Mouse (Mus musculus): ENCODE data around the gene Irf2.

The Irf2 gene

GRCm38 (mm10) chr8:46739003-46739949 is at the start of gene Irf2:
Gene Irf2, plus strand, starts transcription at chr8:46739732.
- peak; percentile 76 for DNase-seq

GRCm38 (mm10) chr8:46690111-46690510 is 49.4 kb upstream of the Irf2 start:
- no peak for DNase-seq

GRCm38 (mm10) chr8:46690581-46690980 is 49.0 kb upstream of the Irf2 start:
- DNase-seq = no peak

- DNase-seq = no peak
Observed at GRCm38 (mm10) chr8:46691360-46691759, 48.2 kb upstream of the Irf2 start.

GRCm38 (mm10) chr8:46696256-46697041 is 43.1 kb upstream of the Irf2 start:
- DNase-seq = no peak

GRCm38 (mm10) chr8:46697566-46697965 is 42.0 kb upstream of the Irf2 start:
- no peak for DNase-seq

GRCm38 (mm10) chr8:46698162-46698561 is 41.4 kb upstream of the Irf2 start:
- no peak for DNase-seq

GRCm38 (mm10) chr8:46705145-46705544 is 34.4 kb upstream of the Irf2 start:
- no peak for DNase-seq

GRCm38 (mm10) chr8:46706730-46707129 is 32.8 kb upstream of the Irf2 start:
- DNase-seq = no peak

- no peak for DNase-seq
Observed at GRCm38 (mm10) chr8:46709302-46709701, 30.2 kb upstream of the Irf2 start.

- DNase-seq = no peak
Observed at GRCm38 (mm10) chr8:46710289-46710688, 29.2 kb upstream of the Irf2 start.

- no peak for DNase-seq
Observed at GRCm38 (mm10) chr8:46711496-46711895, 28.0 kb upstream of the Irf2 start.

GRCm38 (mm10) chr8:46713178-46713577 is 26.4 kb upstream of the Irf2 start:
- DNase-seq = no peak

GRCm38 (mm10) chr8:46713844-46714243 is 25.7 kb upstream of the Irf2 start:
- no peak for DNase-seq

GRCm38 (mm10) chr8:46714400-46714799 is 25.1 kb upstream of the Irf2 start:
- no peak for DNase-seq

- no peak for DNase-seq
Observed at GRCm38 (mm10) chr8:46716477-46716876, 23.1 kb upstream of the Irf2 start.

- no peak for DNase-seq
Observed at GRCm38 (mm10) chr8:46717170-46717569, 22.4 kb upstream of the Irf2 start.

GRCm38 (mm10) chr8:46718301-46718700 is 21.2 kb upstream of the Irf2 start:
- no peak for DNase-seq

- DNase-seq = no peak
Observed at GRCm38 (mm10) chr8:46718747-46719146, 20.8 kb upstream of the Irf2 start.

GRCm38 (mm10) chr8:46720656-46721055 is 18.9 kb upstream of the Irf2 start:
- DNase-seq = no peak

GRCm38 (mm10) chr8:46721065-46721845 is 18.3 kb upstream of the Irf2 start:
- DNase-seq = no peak

- DNase-seq = no peak
Observed at GRCm38 (mm10) chr8:46722536-46722935, 17.0 kb upstream of the Irf2 start.

- no peak for DNase-seq
Observed at GRCm38 (mm10) chr8:46726383-46726782, 13.1 kb upstream of the Irf2 start.

Data from cerebellum, adult 11-12 months (tissue).